Mouse (Mus musculus): ENCODE data around the gene Kel. TPM values are rescaled to one million over a fixed set of nuclear protein-coding genes. Genes with fewer than 3 reads are reported as not detected.

Kel gene
- polyA plus RNA-seq, 1 experiment from 2014 or later = 2.7 TPM

- H3K4me1 ChIP-seq = no peaks in the 10 kb centered on the region
- H3K4me3 ChIP-seq = no peak overlapping the region
- H3K27me3 ChIP-seq = no peaks in the 10 kb centered on the region
- H3K9ac ChIP-seq = no peak overlapping the region
- 46% methylated on average over 4 of the region's 4 CpGs for WGBS
- peak overlapping the region; percentile 37; the same call in 1 of the 2 replicates for H3K27ac ChIP-seq
- H3K36me3 ChIP-seq = no peaks in the 10 kb centered on the region
- no peak for ATAC-seq (ENCODE audit: borderline replicate concordance, extremely low read depth, low FRiP score, low TSS enrichment)
- no peak overlapping the region for H3K4me2 ChIP-seq
- no peaks in the 10 kb centered on the region for H3K9me3 ChIP-seq
These were observed 61.4 kb downstream of the Kel start for GRCm38 (mm10) chr6:41642765-41643164.

DNA sequence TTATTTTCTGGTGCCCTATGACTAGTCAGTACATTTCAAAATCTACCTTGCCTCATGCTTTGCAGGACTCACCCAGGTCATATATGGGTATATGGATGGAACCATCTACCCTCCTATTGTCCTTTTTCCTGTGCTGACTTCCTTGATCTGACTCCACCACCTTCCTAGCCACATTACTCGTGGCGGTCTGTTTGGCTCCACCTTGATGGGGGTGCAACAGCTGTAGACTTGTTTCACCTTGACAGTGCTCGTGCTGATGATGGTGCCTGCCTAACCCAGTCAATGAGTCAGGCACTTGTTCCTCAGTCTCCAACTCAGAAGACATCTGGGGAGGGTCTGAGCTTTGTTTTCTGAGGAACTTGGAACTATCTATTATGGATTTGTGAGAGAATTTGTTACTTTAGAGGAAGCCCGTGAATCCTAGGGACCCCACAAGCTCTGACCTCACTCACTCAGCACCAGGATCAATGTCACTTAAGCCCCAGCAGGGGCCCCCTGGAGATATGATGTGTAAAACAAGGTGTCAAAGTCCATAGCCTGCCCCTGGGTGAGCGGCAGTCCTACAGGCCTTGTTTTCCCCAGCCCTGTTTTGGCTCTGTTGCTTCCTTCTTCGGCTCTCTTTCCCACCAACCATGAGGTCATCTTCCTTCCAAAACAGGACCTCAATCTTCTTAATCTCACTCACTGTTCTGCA, 62.8 kb downstream of the Kel start:
- H3K4me2 ChIP-seq = no peak overlapping the region
- no peak overlapping the region for H3K9ac ChIP-seq
- no peaks in the 10 kb centered on the region for H3K27me3 ChIP-seq
- no peaks in the 10 kb centered on the region for H3K9me3 ChIP-seq
- H3K4me1 ChIP-seq = no peaks in the 10 kb centered on the region
- H3K27ac ChIP-seq = no peak overlapping the region
- no peak overlapping the region for H3K4me3 ChIP-seq
- no peak for ATAC-seq (ENCODE audit: borderline replicate concordance, extremely low read depth, low FRiP score, low TSS enrichment)
- no peaks in the 10 kb centered on the region for H3K36me3 ChIP-seq
- 62% methylated on average over 6 of the region's 6 CpGs for WGBS

DNA sequence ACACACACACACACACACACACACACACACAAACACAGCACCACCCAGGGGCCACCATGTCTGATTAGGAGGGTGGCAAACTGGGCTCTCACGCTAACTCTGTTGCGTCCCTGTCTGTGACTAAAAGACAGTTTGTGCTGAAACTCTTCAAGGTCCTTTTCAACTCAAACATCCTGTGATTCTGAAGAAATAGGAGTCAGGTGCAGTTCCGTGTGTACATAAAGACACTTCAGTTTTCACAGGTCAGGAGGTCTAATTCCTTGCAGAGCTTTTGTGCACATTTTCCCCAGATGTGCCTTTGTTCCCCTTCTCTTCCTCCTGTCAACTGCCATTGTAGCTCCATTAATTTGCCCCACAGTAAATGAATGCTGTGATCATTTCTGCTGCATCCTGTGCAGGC, 63.7 kb downstream of the Kel start:
- H3K4me3 ChIP-seq = no peak overlapping the region
- no peaks in the 10 kb centered on the region for H3K36me3 ChIP-seq
- no peaks in the 10 kb centered on the region for H3K4me1 ChIP-seq
- H3K9ac ChIP-seq = no peak overlapping the region
- WGBS = 46% methylated on average over 3 of the region's 3 CpGs
- H3K27me3 ChIP-seq = no peaks in the 10 kb centered on the region
- ATAC-seq (ENCODE audit: borderline replicate concordance, extremely low read depth, low FRiP score, low TSS enrichment) = no peak
- H3K9me3 ChIP-seq = no peaks in the 10 kb centered on the region
- H3K27ac ChIP-seq = no peak overlapping the region; the same call in 1 of the 2 replicates
- no peak overlapping the region for H3K4me2 ChIP-seq

DNA sequence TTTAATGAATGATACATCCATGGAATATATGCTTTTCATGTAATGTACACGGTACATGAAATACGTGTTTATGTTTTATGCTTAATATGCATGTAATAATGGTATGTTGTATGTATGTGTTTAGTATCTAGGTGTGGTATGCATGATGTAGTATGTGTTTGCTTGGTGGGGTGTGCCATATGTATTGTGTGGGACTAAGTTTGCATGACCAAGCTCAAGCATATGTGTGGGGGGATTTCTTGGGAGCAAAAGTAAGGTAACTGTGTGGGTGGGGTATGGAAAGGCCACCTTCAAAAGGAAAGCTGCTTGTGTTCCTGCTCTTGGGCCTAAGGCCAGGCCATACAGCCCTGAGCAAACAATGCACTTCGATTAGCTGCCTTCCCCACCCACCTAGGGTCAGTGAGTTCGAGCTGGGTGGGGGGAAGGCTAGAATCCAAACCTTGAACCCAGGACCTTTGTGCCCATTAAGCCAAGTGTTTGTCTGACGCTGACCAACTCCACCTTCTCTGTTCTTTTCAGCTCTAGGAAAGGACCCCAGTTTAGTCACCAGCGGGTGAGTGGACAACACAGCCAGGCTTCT, 66.1 kb downstream of the Kel start:
- no peaks in the 10 kb centered on the region for H3K36me3 ChIP-seq
- H3K9me3 ChIP-seq = no peaks in the 10 kb centered on the region
- no peak overlapping the region for H3K4me3 ChIP-seq
- H3K4me1 ChIP-seq = no peaks in the 10 kb centered on the region
- no peak overlapping the region for H3K27ac ChIP-seq
- WGBS = 62% methylated on average over 6 of the region's 6 CpGs
- no peaks in the 10 kb centered on the region for H3K27me3 ChIP-seq
- no peak overlapping the region for H3K9ac ChIP-seq
- no peak for ATAC-seq (ENCODE audit: borderline replicate concordance, extremely low read depth, low FRiP score, low TSS enrichment)
- H3K4me2 ChIP-seq = no peak overlapping the region

GRCm38 (mm10) chr6:41637393-41637792, 66.7 kb downstream of the Kel start:
- no peaks in the 10 kb centered on the region for H3K9me3 ChIP-seq
- 26% methylated on average over 1 of the region's 1 CpGs for WGBS

More at GRCm38 (mm10) chr6:41637393-41637792, 66.7 kb downstream of the Kel start:
- H3K9ac ChIP-seq = no peak overlapping the region
- H3K4me3 ChIP-seq = no peak overlapping the region
- no peak for ATAC-seq (ENCODE audit: borderline replicate concordance, extremely low read depth, low FRiP score, low TSS enrichment)
- H3K4me2 ChIP-seq = no peak overlapping the region
- H3K36me3 ChIP-seq = no peaks in the 10 kb centered on the region
- H3K27me3 ChIP-seq = no peaks in the 10 kb centered on the region
- H3K4me1 ChIP-seq = no peaks in the 10 kb centered on the region
- no peak overlapping the region for H3K27ac ChIP-seq

Other genes with a start within 250 kb of the Kel start
- gene Prss1, start 245.4 kb downstream of the Kel start, polyA plus RNA-seq (2015; fragmentation: Nextera tagmentation; extraction: Ambion mirVana) = 2.0 TPM in 1 of 2 replicates, not detected in the other
- gene Prss2, start 182.6 kb downstream of the Kel start, polyA plus RNA-seq (2015; fragmentation: Nextera tagmentation; extraction: Ambion mirVana) = 0.54 TPM in 1 of 2 replicates, not detected in the other
- 10.4 and 14.5 TPM in 2 replicates for gene Ephb6, start 98.9 kb downstream of the Kel start, polyA plus RNA-seq (2015; fragmentation: Nextera tagmentation; extraction: Ambion mirVana)
- 1.8 and 2.3 TPM in 2 replicates for gene Trpv6, start 67.9 kb downstream of the Kel start, polyA plus RNA-seq (2015; fragmentation: Nextera tagmentation; extraction: Ambion mirVana)
- gene Trpv5, start 23.6 kb downstream of the Kel start, polyA plus RNA-seq (2015; fragmentation: Nextera tagmentation; extraction: Ambion mirVana) = not detected in 2 replicates
- gene Llcfc1, start 19.9 kb downstream of the Kel start, polyA plus RNA-seq (2015; fragmentation: Nextera tagmentation; extraction: Ambion mirVana) = not detected in 2 replicates
- gene Olfr459, start 70.8 kb upstream of the Kel start, polyA plus RNA-seq (2015; fragmentation: Nextera tagmentation; extraction: Ambion mirVana) = not detected in 2 replicates
- not detected in 2 replicates for gene Pip, start 143.2 kb upstream of the Kel start, polyA plus RNA-seq (2015; fragmentation: Nextera tagmentation; extraction: Ambion mirVana)
- gene Sval2, start 148.7 kb upstream of the Kel start, polyA plus RNA-seq (2015; fragmentation: Nextera tagmentation; extraction: Ambion mirVana) = not detected in 2 replicates
- not detected in 2 replicates for gene Sval1, start 247.3 kb upstream of the Kel start, polyA plus RNA-seq (2015; fragmentation: Nextera tagmentation; extraction: Ambion mirVana)

All from lung, embryonic 15.5 days (tissue).